Mouse (Mus musculus) ovary, postnatal 36 days (tissue): Measurements from ENCODE around the gene Cdkl3.

ENCODE experiments used
- DNase-seq: peaks from one replicate; pipeline ENCODE4 v3.0.0; 2022; ENCODE audit warnings: low spot score, mixed read lengths

The Cdkl3 gene

DNA sequence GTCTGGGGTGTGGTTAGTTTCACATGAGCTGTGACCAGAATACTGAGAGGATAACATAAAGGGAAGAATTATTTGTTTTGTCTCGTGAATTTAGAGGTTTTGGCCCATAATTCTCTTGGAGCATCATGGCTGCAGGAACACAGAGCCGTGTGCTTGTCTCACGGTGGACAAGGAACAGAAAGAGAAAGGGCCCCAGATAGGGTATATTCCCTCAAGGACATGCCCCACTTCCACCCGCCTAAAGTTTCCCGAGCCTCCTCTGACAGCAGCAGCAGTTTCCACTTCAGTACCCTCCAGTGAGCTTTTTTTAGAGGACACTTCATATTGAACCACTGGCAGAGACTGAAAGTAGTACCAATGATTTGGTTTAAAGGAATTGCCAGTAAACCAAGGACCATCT lies 7.5 kb downstream of the Cdkl3 start:
- no peak for DNase-seq

DNA sequence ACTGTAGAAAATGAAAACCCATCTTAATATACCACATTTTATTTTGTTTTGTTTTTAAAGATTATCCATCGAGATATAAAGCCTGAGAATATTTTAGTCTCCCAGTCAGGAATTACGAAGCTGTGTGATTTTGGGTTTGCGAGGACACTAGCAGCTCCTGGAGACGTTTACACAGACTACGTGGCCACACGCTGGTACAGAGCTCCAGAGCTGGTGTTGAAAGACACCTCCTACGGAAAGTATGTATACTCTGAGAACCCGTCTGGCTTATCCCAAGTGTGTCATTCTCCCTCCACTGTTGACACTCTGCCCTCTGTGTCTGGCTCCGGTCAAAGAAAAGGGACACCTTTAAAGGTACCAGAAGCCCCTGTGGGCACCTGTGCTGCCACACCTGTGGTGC lies 14.2 kb downstream of the Cdkl3 start:
- no peak for DNase-seq

DNA sequence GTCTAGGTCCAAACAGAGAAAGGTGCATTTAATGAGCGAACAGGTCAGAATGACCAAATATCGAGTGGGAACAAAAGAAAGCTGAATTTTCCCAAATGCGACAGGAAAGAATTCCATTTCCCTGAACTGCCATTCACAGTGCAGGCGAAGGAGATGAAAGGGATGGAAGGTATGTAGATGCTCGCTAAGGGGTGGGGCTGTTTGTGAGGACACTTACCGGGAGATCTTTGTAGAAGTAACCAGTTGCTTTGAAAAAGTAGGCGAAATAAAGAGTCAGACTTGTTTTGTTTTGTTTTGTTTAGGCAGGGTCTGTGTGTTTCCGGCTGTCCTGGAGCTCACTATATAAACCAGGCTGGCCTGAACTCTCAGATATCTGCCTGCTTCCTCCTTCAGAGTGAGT lies 28.3 kb downstream of the Cdkl3 start:
- no peak for DNase-seq

DNA sequence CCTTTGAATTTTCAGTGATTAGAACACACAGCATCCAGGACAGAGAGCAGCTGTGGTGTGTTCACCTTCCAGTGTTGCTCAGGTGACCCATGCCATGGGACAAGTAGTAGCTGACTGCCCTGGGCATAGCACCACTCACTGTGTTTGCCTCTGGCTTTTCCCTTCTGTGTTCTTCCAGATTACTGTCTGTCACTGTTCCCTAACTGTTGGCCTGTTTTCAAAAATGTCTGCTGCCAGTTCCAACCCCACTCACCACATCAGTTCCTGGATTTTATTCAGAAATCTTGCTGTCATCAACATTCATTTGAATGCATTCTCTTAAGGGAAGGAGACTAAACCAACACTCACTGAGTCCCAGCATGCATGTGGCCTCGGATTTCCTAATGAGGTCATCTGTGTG lies 29.9 kb downstream of the Cdkl3 start:
- DNase-seq, result no peak

DNA sequence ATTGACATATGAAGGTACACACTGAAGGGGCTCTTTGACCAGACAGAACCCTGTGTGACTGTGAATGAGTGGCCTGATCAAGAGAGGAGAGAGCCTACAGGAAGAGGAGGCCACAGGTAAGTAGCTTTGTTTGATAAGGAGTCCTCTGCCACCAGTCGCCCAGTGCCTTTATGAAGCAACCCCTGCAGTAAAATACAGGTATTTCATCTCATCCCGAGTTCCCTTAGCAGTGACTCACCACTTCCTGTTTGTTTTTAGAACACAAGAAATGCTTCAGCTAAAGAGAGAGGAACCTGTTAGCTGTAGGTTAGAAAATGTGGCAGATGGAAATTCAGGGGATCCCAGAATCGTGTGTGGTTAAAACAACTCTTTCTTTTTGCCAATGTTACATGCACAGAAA lies 31.9 kb downstream of the Cdkl3 start:
- DNase-seq, result no peak

DNA sequence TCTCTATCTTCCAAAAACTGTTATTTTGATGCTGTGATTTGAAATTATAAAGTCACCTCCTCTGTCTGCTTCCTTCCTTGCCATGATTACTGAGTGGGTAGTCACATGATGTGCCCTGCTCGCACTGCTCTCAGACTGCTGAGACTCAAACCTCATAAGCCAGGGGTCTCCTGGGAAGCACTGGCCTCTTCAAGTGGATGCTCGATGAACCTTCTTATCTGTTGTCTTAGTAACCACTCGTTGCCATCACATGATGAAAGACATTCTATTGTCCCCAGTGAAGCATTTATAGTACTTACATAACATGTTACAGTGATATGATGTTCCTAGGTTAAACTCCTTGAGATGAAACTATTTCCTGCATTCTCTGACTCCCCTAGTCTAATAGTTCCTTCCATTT lies 33.6 kb downstream of the Cdkl3 start:
- DNase-seq, result no peak

DNA sequence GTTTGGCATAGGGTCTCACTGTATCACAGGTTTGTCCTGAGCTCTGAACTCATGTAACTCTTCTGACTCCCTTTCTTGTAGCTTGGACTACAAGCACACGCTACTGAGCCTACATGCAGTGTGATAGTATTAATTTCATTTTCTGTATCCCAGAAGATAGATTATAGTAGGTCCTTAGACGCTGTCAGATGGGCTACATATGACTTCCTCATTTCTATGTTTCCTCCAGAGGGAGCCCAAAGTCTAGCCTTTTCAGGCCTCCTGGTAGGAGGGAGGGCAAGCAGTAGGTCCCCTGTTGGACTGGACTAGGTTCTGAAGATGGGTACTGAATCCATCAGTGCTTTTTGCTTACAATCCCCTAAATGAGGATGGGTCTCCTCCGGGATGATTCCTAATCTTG lies 39.2 kb downstream of the Cdkl3 start:
- no peak for DNase-seq

DNA sequence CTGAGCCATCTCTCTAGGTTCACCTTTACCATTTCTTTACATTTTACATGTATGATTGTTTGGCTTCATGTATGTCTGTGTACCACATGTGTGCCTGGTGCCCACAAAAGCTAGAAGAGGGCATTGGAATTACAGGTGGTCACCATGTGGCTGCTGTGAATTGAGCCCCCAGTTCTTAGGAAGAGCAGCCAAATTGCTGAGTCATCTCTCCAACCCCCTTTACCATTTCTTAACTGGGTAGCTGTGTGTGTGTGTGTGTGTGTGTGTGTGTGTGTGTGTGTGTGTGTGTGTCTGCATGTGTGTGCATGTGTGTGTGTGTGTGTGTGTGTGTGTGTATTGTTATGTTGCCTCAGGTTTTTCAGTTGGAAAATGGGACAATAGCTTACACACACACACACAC lies 40.1 kb downstream of the Cdkl3 start:
- no peak for DNase-seq

DNA sequence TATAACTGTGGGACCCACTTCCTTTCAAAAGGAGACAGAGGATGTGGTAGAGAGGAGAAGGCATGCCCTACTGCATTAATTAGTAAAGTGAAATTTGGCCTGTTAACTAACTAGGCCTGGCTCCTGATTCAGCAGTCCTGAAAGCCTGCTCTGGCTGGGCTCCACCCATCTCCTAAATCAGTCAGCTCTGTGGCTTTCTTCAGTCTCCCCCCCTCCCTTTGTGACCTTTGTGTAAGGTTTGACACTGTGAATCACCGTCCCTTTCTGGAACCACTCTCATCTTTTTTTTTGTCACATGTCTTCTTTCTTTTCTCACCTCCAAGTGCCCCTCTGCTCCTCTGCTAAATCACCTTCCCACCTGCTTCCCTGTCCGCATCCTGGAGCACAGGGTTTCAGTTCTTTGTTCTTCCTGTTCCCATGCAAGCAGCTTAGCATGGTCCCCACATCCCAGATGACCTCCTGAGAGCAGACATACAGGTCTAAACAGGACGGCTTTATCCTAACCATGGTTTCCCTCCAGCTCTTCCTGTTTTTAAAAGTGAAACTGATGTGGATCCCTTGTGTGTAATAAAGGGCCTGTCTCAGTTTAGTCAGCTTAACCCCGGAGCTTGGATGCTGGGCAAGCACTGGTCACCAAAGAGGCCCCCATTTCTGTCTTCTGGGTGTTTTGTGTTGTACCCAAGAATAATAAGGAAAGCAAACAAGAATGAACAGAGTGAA lies 42.6 kb downstream of the Cdkl3 start:
- no peak for DNase-seq

DNA sequence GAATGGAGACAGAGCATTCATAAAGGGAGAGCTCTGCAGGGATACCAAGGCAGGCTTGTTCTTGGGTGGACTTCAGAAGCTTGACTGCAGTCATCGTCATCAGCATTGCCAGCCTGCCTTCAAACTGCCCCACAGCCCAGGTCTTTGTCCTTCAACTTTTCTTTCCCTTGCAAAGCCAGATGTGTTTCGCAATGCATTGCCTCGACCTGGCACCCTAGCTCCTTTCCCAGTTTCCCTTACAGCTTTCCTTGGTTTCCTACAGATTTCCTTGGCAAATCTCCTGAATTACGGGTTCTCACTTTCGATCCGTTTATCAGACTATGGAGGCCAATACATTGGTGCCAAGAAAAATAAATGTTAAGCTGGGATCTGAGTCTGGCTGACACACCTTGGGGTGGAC lies 49.4 kb downstream of the Cdkl3 start:
- no peak for DNase-seq

DNA sequence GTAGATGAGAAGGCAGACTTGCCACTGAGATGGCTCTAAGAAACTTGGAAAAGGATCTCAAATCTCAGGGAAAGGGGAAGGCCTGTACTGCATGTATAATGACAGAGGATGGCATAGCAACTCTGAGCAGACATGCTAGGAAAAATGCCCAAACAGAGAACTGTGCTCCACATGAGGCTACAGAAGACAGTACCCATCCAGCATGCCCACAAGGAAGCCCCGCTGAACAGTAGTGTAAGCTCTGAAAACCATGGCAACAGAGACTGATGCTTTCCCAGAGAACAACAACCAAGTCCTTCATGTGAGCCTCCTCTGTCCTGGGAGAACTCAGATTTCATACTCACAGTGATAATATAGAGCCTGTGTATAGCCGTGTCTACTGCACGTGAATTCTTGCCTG lies 50.7 kb downstream of the Cdkl3 start:
- no peak for DNase-seq

DNA sequence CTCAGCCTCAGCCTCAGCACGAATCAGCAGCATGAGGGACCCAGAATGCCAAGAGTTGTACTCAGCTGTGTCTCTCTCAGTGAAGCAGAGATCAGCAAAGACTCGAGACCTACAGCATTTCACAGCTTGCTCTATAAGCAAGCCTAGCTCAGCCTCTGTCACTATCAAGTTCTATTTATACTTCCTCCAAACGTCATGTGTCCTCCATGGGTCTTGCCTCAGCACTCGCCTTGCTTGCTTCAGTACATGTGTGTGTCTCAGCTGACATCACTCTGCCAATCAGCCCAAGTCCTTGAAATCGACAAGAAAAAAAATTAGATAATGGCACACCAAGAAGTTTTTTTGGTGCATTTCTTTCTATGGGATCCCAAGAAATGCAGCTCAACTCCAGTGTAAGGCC lies 52.2 kb downstream of the Cdkl3 start:
- no peak for DNase-seq

DNA sequence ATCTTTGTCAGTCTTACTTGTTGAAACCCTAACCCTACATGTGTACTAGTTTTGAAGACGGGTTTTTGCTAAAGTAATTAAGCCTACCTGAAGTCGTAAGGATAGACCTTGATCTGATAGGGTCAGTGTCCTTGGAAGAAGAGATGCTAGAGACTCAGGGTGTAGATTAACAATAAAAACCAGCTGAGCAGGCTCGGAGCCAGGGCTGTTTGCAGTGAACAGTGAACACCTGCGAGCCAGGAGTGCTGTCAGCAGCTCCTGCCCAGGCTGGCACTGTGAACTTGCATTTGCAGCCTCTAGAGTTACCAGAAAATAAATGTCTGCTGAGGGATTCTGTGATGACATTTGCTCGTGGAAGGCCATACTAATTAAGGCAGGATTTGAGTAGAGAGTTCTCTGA lies 55.0 kb downstream of the Cdkl3 start:
- no peak for DNase-seq

DNA sequence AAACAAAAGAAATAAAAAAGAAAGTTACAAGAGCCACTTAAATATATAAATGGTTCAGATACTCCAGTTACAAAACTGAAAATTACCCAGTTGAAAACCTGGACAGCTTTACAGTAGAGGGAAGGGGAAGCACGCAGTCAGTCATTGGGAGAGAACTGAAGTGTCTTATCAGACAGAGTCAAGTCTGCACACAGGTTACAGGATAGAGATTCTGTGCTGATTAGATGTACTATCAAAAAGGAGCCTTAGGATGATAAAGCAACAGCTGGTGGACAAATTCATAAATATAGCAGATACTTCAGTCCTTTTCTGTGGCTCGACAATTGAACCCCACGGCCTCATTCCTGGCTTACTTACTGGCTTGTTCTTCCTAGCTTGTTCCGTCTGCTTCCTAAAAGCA lies 56.3 kb downstream of the Cdkl3 start:
- DNase-seq, result no peak

DNA sequence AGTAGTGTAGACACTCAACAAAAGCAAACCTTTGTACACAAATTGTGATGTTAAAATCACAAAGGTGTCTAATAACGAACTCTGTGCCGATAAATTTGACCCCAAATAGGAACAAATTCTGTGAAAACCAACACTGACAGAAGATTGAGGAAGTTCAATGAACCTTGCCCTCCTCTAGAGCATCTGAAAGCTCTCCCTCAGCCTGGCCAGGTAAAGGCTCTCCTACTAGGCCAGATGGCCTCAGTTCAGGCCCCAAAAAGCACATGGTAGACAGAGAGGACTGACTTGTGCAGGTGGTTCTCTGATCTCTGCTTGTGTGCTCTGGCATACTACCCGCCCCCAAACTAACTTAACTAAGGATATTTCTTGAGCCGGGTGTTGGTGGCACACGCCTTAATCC lies 58.4 kb downstream of the Cdkl3 start:
- DNase-seq, result no peak

DNA sequence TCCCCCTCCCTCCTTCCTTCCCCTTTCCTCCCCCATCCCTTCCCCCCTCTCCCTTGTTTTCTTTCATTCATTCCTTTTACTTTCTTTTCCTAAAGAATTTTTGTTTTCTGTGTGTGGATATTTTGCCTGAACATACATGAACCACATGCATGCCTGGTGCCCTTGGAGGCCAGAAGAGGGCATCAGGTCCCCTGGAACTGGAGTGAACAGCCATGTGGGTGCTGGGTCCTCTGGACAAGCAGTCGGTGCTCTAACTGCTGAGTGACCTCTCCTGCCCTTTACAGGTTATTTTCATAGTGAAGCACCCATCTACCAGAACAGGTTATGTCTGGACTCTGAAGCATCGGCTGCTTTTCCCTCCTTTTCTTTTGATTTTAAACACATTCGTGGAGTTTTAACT lies 60.4 kb downstream of the Cdkl3 start:
- DNase-seq, result no peak

DNA sequence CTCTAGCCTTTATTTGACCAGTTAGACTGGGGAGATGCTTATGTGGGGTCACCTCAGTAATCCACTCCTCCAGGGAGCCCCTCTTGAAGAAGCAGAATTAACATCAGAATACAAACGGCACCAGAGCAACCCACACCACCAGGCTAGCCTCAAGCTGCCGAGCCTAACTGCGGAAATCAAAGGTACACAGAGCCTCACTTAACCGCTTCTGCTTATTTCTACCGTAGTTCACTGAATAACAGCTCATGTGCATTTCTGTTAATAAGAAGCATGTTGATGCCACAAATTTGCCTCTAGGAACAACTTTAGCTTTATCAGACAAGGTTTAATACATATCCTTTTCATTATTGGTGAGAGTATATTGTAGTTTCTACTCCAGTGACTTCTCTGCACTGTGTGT lies 61.8 kb downstream of the Cdkl3 start:
- DNase-seq, result no peak

DNA sequence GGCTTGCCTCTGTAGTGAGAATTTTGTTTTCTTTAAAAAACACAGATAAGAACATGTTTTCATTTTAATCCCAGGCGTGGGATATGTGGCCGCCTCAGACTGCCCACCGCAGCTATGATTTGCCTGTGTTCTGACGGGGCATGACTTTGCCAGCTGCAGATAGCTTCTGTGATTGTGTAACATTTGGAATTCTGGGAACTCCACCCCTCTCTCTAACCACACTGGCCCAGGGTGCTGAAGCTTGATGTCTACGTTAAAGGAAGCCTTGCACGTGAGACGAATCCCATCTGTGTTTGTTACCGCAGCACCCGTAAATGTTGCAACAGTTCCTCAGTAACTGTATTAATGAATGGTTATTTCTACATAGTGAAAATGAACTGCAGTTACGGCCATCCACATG lies 67.7 kb downstream of the Cdkl3 start:
- DNase-seq, result no peak

DNA sequence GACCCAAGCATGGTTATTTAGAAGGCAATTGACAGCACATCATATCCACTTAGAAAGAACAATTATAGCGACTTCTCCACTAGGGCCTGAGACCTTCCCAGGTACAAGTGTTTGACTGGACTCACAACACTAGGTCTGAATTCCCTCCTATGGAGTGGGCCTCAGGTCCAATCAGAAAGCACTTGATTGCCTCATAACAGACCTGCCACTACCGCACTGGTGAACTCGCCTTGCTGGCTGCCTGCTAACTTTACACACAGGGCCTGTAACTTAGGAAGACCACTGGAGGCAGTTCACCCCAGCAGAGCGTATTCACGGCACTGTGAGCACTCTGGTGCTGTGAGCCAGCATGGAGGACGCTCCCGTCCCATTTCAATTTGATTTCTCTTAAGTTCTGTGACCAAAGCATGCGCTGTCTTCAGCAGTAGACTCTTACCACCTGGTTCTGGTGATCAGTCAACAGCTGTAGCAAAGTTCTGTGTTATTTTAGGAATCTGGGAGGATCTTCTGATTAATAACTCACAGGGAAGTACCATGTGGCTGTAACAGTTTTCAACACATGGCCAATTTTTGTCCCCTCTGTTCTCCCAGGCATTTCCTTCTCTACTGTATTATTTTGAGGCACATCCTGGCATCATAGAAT lies 69.6 kb downstream of the Cdkl3 start:
- no peak for DNase-seq

DNA sequence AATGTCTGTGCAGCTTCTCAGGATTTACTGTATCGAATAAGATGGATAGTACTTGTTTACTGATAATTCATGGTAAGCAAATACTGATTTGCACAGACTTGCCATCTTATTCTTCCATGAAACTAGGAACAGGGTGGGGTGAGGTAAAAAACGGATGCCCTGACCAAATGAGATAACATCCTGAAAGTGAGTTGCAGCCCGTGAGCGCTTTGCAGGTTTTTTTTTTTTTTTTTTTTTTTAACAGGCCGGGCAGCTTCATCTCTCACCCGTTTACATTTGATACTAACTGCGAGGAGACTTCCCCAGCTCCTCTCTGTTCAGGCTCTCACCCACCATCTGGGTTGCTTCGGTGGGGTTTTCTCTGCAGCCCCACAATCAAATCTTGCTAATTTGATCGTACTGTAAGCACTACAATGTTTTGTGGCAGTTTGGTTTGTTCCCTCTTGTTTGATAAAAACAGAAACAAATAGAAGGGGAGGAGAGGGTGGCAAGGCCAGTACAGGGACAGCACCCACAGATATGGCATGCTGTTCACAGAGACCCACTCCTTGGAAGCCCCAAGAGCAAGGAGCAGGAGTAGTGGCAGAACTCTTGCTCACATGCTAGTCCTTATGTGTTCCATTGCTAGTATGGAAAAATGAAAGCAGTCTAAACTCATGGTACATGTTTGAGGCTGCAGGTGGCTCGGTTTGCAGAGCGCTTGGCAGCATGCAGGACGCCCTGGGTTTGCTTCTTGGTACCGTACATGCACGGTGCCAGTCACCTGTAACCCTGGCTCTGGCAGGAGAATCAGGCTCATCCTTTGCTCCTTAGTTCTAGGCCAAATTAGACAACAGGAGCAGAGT lies 70.8 kb downstream of the Cdkl3 start:
- DNase-seq, result no peak

DNA sequence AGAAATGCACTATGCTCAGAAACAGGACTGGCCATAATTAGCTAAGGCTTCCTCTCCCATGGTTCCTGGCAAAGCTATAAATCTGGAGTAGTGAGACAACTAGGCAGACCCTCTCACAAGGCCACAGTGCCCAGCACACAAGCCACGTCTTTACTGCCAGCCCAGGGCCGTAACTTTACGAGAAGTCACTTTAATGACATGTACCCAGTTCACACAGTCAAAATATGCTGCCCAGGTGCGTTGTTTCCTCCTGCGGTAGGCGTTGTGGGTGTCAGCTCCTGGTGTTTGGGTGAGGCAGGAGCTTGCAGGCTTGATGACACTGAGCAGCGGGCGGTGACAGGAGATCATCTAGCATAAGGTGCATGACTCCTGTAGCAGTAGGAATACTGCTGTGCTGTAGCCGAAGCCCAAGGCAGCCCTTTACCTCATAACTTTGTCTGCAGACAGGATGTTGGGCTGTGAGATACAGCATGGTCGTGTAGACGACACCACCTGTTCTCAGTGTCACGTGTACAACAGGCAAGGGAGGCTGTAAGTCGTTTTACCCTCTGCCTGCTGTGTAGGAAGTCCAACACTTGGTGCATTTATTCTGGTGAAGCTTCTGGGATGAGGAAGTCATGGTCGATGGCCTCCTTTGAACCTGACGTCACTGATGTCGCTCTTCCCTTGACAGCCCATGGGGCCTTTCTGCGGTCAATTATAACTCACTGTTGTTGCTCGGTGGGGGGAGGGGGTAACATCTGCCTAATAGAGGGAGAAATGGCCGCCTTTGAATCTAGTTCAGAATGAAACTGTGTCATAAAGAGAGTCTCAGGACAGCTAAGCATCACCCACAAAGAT lies 72.0 kb downstream of the Cdkl3 start:
- DNase-seq, result no peak

DNA sequence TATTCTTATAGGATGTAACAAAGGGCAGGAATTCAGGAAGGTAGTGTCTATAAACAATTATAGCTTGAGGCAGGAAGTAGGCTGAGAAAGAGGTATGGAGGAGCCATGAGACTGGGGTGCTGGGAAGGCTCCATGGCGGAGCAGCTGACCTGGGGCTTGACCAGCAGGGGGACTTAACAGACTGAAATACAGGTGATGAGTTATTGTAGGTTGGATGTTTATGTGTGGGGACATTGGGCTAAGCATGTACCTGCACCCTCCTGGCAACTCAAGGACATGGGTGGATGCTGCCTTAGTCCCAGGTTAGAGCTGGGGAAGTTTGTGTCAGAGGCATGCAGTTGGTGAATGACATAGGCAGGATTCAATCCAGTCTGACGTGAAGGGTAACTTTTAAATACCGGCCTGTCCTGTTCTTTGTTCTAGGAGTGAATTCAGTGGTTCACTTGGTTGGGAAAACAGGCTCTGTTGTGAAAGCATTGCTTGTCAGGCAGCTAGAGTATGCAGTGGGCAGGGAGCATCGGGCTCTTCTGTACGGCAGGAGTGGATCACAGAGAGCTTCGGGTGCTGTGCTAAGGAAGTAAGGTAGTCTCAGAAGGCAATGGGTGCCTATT lies 72.8 kb downstream of the Cdkl3 start:
- DNase-seq, result no peak
